11 mouse cellular contexts compared by ENCODE assay signal in genomic region chr7:114356381-114356780, GRCm38 (mm10). TPM values are rescaled to one million over a fixed set of nuclear protein-coding genes. Genes with fewer than 3 reads are reported as not detected.
DNase-seq lines count a peak whose midpoint lies in the region; ATAC-seq and TF ChIP-seq lines count a peak whose summit lies in the region.
"Had no signal": no experiment of that assay in that cellular context is flagged by ENCODE, and none has a peak within 500 bp of the region (broad histone marks: within the 10 kb centered on the region; RNA-seq: fewer than 3 reads in every experiment).

No protein-coding gene starts in this region.

- TF ChIP-seq EP300 in lung, postnatal 0 days (IDR thresholded peaks at IDR 0.05) = no peak

- H3K36me3 ChIP-seq in lung, postnatal 0 days (ENCODE audit: insufficient read depth, low read length) = no peaks in the 10 kb centered on the region
- no peaks in the 10 kb centered on the region for H3K36me3 ChIP-seq in spleen, adult 2 months (ENCODE audit: control insufficient read depth, insufficient read depth, low read length)
- H3K36me3 ChIP-seq in forebrain, embryonic 15.5 days = no peaks in the 10 kb centered on the region
- H3K36me3 ChIP-seq: limb, embryonic 10.5 days had no signal

- H3K9me3 ChIP-seq in lung, postnatal 0 days (ENCODE audit: low read length) = no peaks in the 10 kb centered on the region
- no peaks in the 10 kb centered on the region for H3K9me3 ChIP-seq in forebrain, embryonic 15.5 days
- H3K9me3 ChIP-seq: limb, embryonic 10.5 days had no signal

- no peak overlapping the region for H3K27ac ChIP-seq in lung, postnatal 0 days (ENCODE audit: low read length)
- H3K27ac ChIP-seq in spleen, adult 2 months (ENCODE audit: insufficient read depth, low read length) = peak overlapping the region; percentile 72
- H3K27ac ChIP-seq in forebrain, embryonic 15.5 days (replicated peaks) = no peak overlapping the region
- H3K27ac ChIP-seq: limb, embryonic 10.5 days had no signal

- no peak for ATAC-seq in CD4-positive, CD25-positive, alpha-beta regulatory T cell, adult 4 months
- ATAC-seq in lung, postnatal 0 days = peak; percentile 14; the same call in 1 of the 2 replicates
- ATAC-seq in hematopoietic stem cell, adult 5-6 weeks (replicated peaks in 1 of 2; ENCODE audit: insufficient read depth in 1 of 2, low FRiP score in 2 of 2, low TSS enrichment in 1 of 2, low read depth in 1 of 2, poor library complexity in 2 of 2, severe bottlenecking in 2 of 2) = peak; percentile 95 to 99
- no peak for ATAC-seq in forebrain, embryonic 15.5 days (replicated peaks)

- H3K9ac ChIP-seq in lung, postnatal 0 days (replicated peaks; ENCODE audit: low read depth) = no peak overlapping the region
- no peak overlapping the region for H3K9ac ChIP-seq in forebrain, embryonic 15.5 days (replicated peaks)

- H3K4me1 ChIP-seq in lung, postnatal 0 days (ENCODE audit: insufficient read depth, low read depth, low read length) = no peaks in the 10 kb centered on the region
- H3K4me1 ChIP-seq in spleen, adult 2 months (ENCODE audit: control insufficient read depth, insufficient read depth, insufficient read length) = peaks cover 4% of the 10 kb centered on the region; the same call in 1 of the 2 replicates
- H3K4me1 ChIP-seq in forebrain, embryonic 15.5 days = no peaks in the 10 kb centered on the region
- H3K4me1 ChIP-seq: limb, embryonic 10.5 days had no signal

- no peak overlapping the region for H3K4me3 ChIP-seq in lung, postnatal 0 days (ENCODE audit: low read depth, low read length)
- no peak overlapping the region for H3K4me3 ChIP-seq in spleen, adult 2 months (ENCODE audit: extremely low read depth, insufficient read depth, insufficient read length)
- H3K4me3 ChIP-seq in forebrain, embryonic 15.5 days = no peak overlapping the region
- H3K4me3 ChIP-seq: limb, embryonic 10.5 days had no signal

- no peak overlapping the region for H3K4me2 ChIP-seq in lung, postnatal 0 days (replicated peaks; ENCODE audit: low read depth, low read length)
- H3K4me2 ChIP-seq in forebrain, embryonic 15.5 days (replicated peaks) = no peak overlapping the region

- TF ChIP-seq CTCF in lung, postnatal 0 days (IDR thresholded peaks at IDR 0.05) = no peak
- TF ChIP-seq CTCF in spleen, adult 2 months (IDR thresholded peaks at IDR 0.05; ENCODE audit: extremely low read depth, insufficient read depth, insufficient read length, insufficient replicate concordance) = no peak

- TF ChIP-seq POLR2A in spleen, adult 2 months (IDR thresholded peaks at IDR 0.05; ENCODE audit: low read depth, low read length) = no peak

- no peaks in the 10 kb centered on the region for H3K27me3 ChIP-seq in lung, postnatal 0 days (replicated peaks; ENCODE audit: insufficient read depth, low read length)
- no peaks in the 10 kb centered on the region for H3K27me3 ChIP-seq in spleen, adult 2 months (ENCODE audit: control insufficient read depth, insufficient read depth, low read length)
- no peaks in the 10 kb centered on the region for H3K27me3 ChIP-seq in forebrain, embryonic 15.5 days

- WGBS in lung, postnatal 0 days = 63% methylated on average over 2 of the region's 2 CpGs
- 6% methylated on average over 2 of the region's 2 CpGs for WGBS in spleen, adult 2 months
- WGBS in forebrain, embryonic 15.5 days = 91% methylated on average over 2 of the region's 2 CpGs

- peak; percentile 4 for DNase-seq in CD4-positive, CD25-positive, alpha-beta regulatory T cell, adult 2 months (ENCODE audit: low read depth, low spot score)
- peak; percentile 39 for DNase-seq in lung, postnatal 0 days (ENCODE audit: low spot score)
- DNase-seq in lung, postnatal 10 days = no peak
- DNase-seq in spleen, adult 2 months (ENCODE audit: low read depth in 1 of 2, low spot score in 2 of 2) = peak in 1 of 2 experiments; percentile 56
- no peak for DNase-seq in thymus, postnatal 36 days
- DNase-seq: cerebellum, adult 9-10 months; right cerebral cortex, adult 18-20 months had no signal

RNA-seq across cellular contexts. Expression of gene Pde3b, which starts 58.7 kb away (rescaled TPM):
- under 1 TPM; 0.75 to 0.76 TPM for polyA plus RNA-seq in CD4-positive, CD25-positive, alpha-beta regulatory T cell, adult 4 months (2017; shearing (Covaris generic))
- 2.7 and 3.0 TPM in 2 replicates for polyA plus RNA-seq in lung, postnatal 0 days (2015; fragmentation: Nextera tagmentation; extraction: Ambion mirVana)
- 19.7 and 32.0 TPM in 2 replicates for total RNA-seq in hematopoietic stem cell, adult 5-6 weeks (2017)
- 4.1 and 5.8 TPM in 2 replicates for polyA plus RNA-seq in spleen, adult 2 months (2012; rRNA removed)
- 5.1 and 6.4 TPM in 2 replicates for polyA plus RNA-seq in forebrain, embryonic 15.5 days (2015; fragmentation: Nextera tagmentation; extraction: Ambion mirVana)

Comparison
In these comparisons a context has a peak if more than half of its experiments do, and no peak if none do; other contexts are left out.
1. DNase-seq: peak in CD4-positive, CD25-positive, alpha-beta regulatory T cell, adult 2 months (single experiment) and lung, postnatal 0 days (single experiment); none in lung, postnatal 10 days (single experiment) and thymus, postnatal 36 days (0 of 2).
2. ATAC-seq: peak in lung, postnatal 0 days (single experiment) and hematopoietic stem cell, adult 5-6 weeks (2 of 2); none in CD4-positive, CD25-positive, alpha-beta regulatory T cell, adult 4 months (single experiment) and forebrain, embryonic 15.5 days (single experiment).